Mouse (Mus musculus): ENCODE measurements around the gene Ftsj1.

Ftsj1 gene

GRCm38 (mm10) chrX:8252334-8253285, at the start of gene Ftsj1:
Gene Ftsj1 (minus strand): TSS chrX:8252406.
- DNase-seq (ENCODE audit: low read depth, low spot score), result peak; percentile 91

DNA sequence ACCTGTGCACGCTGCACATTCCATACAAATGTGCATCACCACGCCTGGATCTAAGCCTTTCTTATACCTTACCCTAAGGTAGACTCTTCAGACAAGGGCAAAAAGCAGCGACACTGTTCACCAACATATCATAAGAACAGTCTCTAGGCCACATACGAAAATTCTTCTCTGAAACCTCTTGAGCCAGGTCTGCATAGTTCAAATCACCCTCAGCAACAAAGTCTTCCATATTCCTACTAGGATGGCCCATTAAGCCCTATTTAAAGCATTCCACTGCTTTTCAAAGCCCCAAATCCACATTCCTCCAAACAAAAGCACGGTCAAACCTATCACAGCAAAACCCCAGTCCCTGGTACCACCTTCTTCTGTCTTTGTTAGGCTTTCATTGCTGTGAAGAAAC, 36.4 kb upstream of the Ftsj1 start:
- DNase-seq (ENCODE audit: low read depth, low spot score), result peak; percentile 68

DNA sequence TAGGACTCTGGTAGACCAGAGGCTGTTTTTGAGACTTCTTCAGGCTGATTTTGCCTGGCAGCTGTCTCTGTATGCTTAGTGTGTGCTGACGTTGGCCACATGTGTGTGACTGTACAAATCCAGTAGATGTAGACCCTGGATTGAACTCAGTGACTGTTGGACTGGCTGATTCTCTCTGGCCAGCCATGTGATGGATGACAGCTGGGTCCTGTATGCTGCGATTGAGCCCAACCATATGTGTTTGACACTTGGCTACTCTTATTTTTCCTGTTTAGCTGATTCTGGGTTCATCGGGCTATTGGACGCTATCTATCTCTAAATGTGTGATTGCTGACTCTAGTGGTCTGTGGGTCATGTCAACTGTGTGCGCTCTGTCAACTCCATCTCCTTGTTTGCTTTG, 21.9 kb upstream of the Ftsj1 start:
- no peak for DNase-seq (ENCODE audit: low read depth, low spot score)

DNA sequence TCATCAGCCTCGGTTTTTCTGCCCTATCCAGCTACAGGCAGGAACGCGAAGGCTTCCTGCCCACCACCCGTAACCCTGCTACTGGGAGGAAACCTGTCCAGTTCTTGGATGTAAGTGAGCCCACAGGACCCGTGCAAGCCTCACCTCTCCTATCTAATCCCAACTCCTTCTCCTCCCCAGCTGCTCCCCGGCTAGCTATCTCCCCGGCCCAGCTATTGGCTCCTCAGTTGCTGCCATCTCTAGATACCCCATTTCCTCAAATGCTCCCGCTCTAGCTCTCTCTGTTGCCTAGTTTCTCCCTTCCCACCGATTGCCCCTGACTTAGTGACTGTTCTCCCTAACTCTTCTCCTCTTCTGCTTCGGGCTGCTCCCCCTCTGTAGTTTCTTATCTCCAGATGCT, 19.8 kb upstream of the Ftsj1 start:
- no peak for DNase-seq (ENCODE audit: low read depth, low spot score)

- no peak for DNase-seq (ENCODE audit: low read depth, low spot score)
Observed at GRCm38 (mm10) chrX:8271083-8271820, 19.0 kb upstream of the Ftsj1 start, which contains the start of gene Slc38a5. Gene Slc38a5 (plus strand): TSS chrX:8271133.

DNA sequence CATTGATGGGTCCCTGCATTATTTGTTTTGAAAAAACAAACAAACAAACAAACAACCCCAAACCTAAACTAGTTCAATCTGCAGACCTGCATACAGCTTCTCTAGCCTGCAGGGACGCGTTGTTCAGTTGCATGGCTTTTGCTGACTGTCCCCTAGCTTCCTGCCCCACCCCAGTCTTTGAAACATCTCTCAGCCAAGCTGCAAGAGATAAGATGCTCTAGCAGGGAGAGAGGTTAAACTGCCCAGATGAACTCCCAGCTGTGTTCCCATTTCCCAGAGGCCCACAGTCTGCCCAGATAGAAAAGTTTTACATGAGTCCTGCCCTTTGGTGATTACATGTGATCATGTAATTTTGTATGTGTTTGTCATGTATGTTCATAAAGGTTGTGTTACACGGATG, 12.0 kb upstream of the Ftsj1 start:
- DNase-seq (ENCODE audit: low read depth, low spot score), result no peak

DNA sequence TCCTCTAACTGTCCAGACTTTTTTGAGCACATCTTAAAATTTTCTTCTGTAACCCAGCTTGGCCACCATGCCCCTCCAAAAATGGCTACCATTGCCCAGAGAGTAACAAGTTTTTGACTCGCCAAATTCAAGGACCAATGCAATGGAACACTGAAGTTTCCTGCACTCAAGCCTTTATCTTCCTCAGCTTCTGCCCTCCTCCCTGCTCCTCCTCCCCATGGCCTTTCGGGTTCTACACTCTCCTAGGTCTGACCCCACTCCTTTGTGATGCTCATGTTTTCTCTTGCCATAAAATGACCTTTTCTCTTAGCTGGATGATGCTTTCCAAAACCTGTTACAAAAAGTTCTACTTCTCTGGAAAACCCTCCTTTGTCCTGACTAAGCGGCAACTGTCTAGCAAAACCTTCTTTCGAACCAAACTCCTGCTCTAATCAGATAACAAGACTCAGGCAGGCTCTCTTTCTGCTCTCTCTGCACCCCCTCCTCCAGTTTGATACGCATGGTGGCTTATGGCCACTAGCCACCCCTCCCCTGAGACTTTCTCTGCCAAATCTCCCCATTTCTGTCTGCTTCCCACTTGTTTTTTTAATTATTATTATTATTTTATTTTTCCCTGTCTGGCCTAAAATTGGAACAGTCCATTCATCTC, 11.1 kb upstream of the Ftsj1 start:
- no peak for DNase-seq (ENCODE audit: low read depth, low spot score)

GRCm38 (mm10) chrX:8259478-8259877, 7.3 kb upstream of the Ftsj1 start:
- DNase-seq (ENCODE audit: low read depth, low spot score), result no peak

DNA sequence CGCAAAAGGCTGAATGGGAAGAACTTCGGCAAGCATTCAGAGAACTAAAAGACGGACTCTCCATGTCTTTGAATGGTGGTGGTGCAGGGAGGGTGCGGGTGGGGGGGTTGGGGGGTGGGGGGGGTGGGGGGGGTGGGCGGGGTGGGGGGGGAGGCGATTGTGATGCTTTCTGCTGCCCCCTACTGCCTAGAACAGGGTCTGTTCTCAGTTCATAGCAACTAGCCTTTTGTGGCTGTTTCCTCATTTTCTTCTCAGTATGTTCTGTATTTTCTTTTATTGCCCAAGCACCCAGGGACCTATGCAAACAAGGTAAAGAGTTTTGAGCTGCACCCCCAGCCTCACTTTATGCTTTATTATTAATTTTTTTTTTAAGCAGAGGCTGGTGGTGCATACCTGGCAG, 3.6 kb upstream of the Ftsj1 start:
- no peak for DNase-seq (ENCODE audit: low read depth, low spot score)

- no peak for DNase-seq (ENCODE audit: low read depth, low spot score)
Observed at GRCm38 (mm10) chrX:8253711-8254110, 1.5 kb upstream of the Ftsj1 start.

DNA sequence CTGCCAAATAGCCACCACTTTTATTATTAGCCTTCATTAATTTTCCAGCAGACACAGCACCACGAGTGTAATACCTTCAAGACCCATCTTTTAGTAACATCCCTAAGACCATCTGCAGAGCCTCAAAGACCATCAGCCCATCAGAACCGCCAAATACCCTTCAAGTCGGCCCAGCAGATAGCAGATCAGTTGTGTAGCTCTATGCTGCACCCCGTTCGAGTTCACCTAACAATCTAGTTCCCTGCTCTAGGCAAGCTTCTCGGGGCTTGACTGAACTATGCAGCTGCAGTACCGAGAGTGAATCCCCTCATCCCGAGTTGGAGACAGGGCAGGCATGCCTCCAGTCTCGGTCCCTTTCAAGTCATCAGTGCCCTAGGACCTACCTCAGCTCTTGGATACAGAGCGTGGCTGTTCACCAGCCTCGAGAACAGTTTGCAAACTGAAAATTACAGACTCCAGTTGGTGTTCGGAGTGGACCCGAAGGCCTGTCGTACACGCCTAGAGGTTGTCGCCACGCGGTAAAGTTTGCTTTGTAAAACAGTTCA, 345 bp downstream of the Ftsj1 start:
- no peak for DNase-seq (ENCODE audit: low read depth, low spot score)

- no peak for DNase-seq (ENCODE audit: low read depth, low spot score)
Observed at GRCm38 (mm10) chrX:8248542-8249120, 3.6 kb downstream of the Ftsj1 start.

DNA sequence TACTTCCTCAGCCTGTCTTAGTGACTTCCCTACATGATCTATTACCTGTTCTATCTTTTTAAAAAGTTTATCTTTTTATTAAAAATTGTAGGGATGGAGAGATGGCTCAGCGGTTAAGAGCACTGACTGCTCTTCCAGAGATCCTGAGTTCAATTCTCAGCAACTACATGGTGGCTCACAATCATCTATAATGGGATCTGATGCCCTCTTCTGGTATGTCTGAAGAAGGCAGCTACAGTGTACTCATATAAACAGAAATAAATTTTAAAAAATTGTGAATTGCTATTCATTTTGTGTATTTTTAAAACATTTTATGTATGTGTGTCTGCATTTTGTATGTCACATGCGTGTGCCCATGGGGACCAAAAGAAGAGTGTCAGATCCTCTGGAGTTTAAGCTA, 4.5 kb downstream of the Ftsj1 start:
- DNase-seq (ENCODE audit: low read depth, low spot score), result no peak

- peak; percentile 92 for DNase-seq (ENCODE audit: low read depth, low spot score)
Observed at GRCm38 (mm10) chrX:8238804-8239395, 13.3 kb downstream of the Ftsj1 start.

DNA sequence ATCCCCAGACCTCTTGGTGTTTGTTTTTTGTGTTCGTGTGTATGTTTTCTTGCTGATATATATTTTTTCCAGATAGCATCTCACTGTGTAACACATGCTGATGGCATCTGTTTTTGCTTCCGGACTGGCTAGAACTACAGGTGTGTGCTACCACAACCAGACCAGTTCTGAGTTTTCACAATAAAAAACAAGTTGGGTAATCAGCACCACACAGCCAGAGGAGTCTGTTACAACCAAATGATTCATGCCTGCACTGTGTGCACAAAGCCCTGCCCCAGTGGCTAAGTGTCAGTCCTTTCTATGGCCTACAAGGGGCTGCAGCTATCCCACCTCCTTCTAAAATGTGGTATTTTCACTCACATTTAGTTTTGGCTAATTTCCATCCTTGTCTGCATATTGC, 15.5 kb downstream of the Ftsj1 start:
- DNase-seq (ENCODE audit: low read depth, low spot score), result no peak

DNA sequence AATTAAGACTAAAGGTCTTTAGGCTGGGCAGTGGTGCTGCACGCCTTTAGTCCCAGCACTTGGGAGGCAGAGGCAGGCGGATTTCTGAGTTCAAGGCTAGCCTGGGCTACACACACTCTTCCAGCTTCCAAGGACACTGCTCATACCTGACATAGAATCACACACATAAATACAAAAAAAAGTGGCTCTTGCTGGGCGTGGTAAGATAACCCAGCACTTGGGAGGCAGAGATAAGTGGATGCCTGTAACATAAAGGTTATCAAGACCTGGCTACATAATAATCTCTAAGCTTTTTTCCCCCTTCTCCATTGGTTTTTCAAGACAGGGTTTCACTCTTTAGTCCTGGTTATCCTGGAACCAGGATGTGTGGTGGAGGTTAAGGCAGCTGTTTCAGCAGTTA, 18.6 kb downstream of the Ftsj1 start:
- DNase-seq (ENCODE audit: low read depth, low spot score), result no peak

DNA sequence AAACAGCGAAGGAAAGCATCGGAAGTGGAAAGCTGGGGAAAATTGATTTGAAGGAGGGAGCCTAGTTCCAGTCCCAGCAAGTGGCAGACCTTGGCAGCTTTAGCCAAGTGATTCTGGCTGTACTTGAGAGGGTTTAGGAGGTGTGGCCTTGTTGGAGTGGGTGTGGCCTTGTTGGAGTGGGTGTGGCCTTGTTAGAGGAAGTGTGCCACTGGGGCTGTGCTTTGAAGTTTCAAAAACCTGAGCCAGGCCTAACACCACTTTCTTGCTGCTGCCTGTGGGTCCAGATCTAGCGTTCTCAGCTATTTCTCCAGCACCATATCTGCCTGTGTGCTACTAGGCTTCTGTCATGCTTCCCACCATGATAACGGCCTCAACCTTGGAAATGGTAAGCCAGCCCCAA, 21.9 kb downstream of the Ftsj1 start:
- peak; percentile 84 for DNase-seq (ENCODE audit: low read depth, low spot score)

DNA sequence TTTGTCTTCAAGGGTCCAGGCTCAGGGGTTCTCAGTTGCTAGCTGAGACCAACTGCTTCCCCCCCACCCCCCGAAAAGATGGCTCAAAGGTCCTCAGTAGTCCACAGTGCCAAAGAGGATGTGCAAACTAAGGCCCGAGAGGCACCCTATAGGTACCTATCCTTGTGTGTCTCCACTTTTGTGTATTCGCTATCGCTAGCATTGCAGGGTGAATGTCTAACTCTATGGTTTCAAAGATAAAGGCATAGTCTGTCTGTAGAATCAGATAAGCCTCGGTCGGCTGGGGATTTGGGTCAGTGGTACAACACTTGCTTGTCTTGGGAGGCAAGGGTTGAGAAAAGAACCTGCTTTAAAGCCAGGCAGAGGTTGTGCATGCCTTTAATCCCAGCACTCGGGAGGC, 28.7 kb downstream of the Ftsj1 start:
- DNase-seq (ENCODE audit: low read depth, low spot score), result no peak

DNA sequence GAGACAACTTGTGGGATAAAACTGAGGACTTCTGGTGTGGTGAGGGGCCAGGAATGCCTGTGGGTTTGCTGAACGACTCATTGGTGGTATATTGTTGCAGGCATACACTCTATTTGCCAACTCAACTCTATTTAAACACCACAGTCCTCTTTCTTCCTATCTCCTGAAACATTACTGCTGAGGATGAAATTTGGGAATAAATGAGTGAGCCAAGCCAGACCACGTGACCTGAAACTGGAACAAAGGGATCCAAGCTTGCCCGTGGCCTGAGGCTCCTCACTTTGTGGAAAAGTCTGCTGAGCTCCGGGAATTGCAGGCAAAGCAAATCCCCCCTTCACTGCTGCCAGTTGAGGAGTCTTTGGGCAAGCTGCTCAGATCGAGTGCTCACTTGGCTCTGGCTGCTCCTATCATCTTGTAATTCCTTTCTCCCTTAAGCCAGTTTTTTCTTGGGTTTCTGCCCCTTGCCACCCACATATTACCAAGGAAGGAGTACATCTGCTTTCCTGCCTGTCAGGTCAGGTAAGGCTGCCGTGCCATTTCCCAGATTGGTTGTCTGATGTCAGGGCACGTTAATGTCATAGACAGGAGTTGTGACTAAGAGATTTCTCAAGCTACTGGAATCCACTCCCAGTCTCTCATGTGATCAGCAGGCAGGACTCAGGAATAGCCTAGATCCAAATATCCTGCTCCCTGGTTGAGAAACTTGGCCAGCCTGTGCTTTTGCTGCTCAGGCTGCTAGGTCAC, 29.4 kb downstream of the Ftsj1 start:
- peak; percentile 29 for DNase-seq (ENCODE audit: low read depth, low spot score)

- no peak for DNase-seq (ENCODE audit: low read depth, low spot score)
Observed at GRCm38 (mm10) chrX:8222296-8222677, 29.9 kb downstream of the Ftsj1 start.

DNA sequence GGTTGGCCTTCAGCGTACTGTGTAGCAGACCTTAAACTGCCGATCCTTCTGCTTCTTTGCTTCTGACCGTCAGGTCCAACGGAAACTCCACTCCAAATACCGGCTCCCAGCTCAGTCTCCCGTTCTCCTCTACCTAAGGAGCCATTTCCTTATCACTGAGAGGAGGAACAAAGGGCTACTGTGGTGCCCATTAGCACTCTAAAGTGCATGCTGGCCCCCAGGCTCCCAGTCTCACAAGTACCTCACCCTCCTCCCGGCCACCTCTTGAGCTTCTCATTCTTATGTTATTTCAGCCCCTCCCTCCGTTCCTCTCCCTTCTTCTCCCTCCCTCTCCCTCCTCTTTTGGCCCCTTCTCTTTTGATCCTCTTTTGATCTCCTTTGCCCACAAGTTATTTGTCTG, 32.6 kb downstream of the Ftsj1 start:
- peak; percentile 93 for DNase-seq (ENCODE audit: low read depth, low spot score)

Measured in ZHBTc4 (cell line).